Mouse (Mus musculus) neural tube, embryonic 13.5 days (tissue): ENCODE results near the gene Slc16a8. TPM values are rescaled to one million over a fixed set of nuclear protein-coding genes. Genes with fewer than 3 reads are reported as not detected.

Experiments
- ATAC-seq: fragments of 200-750 bp; cut with Nextera tagmentation; 2 replicates; pipeline ENCODE4 v1.8.0; 2017; ENCODE audit warnings: low read depth, mild to moderate bottlenecking, moderate TSS enrichment, moderate library complexity
- H3K27ac ChIP-seq: fragments of 300-500 bp; sonication (generic); replicated peaks from 2 replicates; pipeline ENCODE4 v1.5.1; 2015; ENCODE audit warnings: moderate library complexity, mild to moderate bottlenecking, inconsistent platforms
- H3K27me3 ChIP-seq: fragments of 300-500 bp; sonication (generic); 2 replicates; pipeline ENCODE4 v1.6.1; 2015; ENCODE audit warnings: mild to moderate bottlenecking, inconsistent platforms
- H3K36me3 ChIP-seq: fragments of 300-500 bp; sonication (generic); 2 replicates; pipeline ENCODE4 v1.6.1; 2015; ENCODE audit warnings: mild to moderate bottlenecking, inconsistent platforms
- H3K4me1 ChIP-seq: fragments of 300-500 bp; sonication (generic); replicated peaks from 2 replicates; pipeline ENCODE4 v1.6.1; 2015; ENCODE audit warnings: inconsistent platforms
- H3K4me2 ChIP-seq: fragments of 300-500 bp; sonication (generic); 2 replicates; pipeline ENCODE4 v1.6.1; 2015; ENCODE audit warnings: inconsistent platforms, mild to moderate bottlenecking, moderate library complexity
- H3K4me3 ChIP-seq: fragments of 300-500 bp; sonication (generic); 2 replicates; pipeline ENCODE4 v1.5.1; 2015; ENCODE audit warnings: mild to moderate bottlenecking, inconsistent platforms
- H3K9ac ChIP-seq: fragments of 300-500 bp; sonication (generic); 2 replicates; pipeline ENCODE4 v1.6.1; 2015; ENCODE audit warnings: moderate library complexity, mild to moderate bottlenecking, inconsistent platforms
- H3K9me3 ChIP-seq: fragments of 300-500 bp; sonication (generic); 2 replicates; pipeline ENCODE4 v1.6.1; 2016; ENCODE audit warnings: inconsistent platforms
- WGBS: fragments of 180-500 bp; shearing (Covaris S2); methylation state at CpG from one replicate; pipeline ENCODE4 v1.1.7; 2015; 5-methylcytosine and 5-hydroxymethylcytosine counted together
- polyA plus RNA-seq: library from polyadenylated mRNA; unstranded; fragments of >200 nt; fragmentation: Nextera tagmentation; extraction: Ambion mirVana; gene quantifications from 2 replicates; pipeline ENCODE4 v1.2.1, GENCODE M21; 2015

Gene Slc16a8
- polyA plus RNA-seq, 1 experiment from 2014 or later = 0.43 TPM

- 76% methylated on average over 6 of the region's 6 CpGs for WGBS
- Histone ChIP-seq H3K27ac (no peak overlapping the region), H3K4me2 (no peak overlapping the region), H3K4me3 (no peak overlapping the region), H3K36me3 (no peaks in the 10 kb centered on the region), H3K4me1 (no peaks in the 10 kb centered on the region), H3K9me3 (no peaks in the 10 kb centered on the region), H3K27me3 (no peaks in the 10 kb centered on the region), H3K9ac (no peak overlapping the region)
- ATAC-seq = no peak
Observed at GRCm38 (mm10) chr15:79208211-79208610, 46.4 kb downstream of the Slc16a8 start.

- H3K27me3 ChIP-seq = no peaks in the 10 kb centered on the region
- peak overlapping the region; percentile 59 for H3K27ac ChIP-seq
- peak; percentile 45 for ATAC-seq
- H3K4me2 ChIP-seq = 0 out of 2 replicates have a peak overlapping the region, but pooled peaks have one; percentile 9
- H3K9me3 ChIP-seq = no peaks in the 10 kb centered on the region
- H3K36me3 ChIP-seq = no peaks in the 10 kb centered on the region
- 21% methylated on average over 10 of the region's 10 CpGs for WGBS
- H3K4me1 ChIP-seq = peaks cover 27% of the 10 kb centered on the region
- peak overlapping the region; percentile 43; the same call in 1 of the 2 replicates for H3K9ac ChIP-seq
- no peak overlapping the region for H3K4me3 ChIP-seq
Observed at GRCm38 (mm10) chr15:79202575-79202974, 52.0 kb downstream of the Slc16a8 start.

GRCm38 (mm10) chr15:79201491-79202150, 52.9 kb downstream of the Slc16a8 start:
- ATAC-seq = peak; percentile 88
- WGBS = 6% methylated on average over 13 of the region's 13 CpGs
- Histone ChIP-seq H3K9me3 (no peaks in the 10 kb centered on the region), H3K4me2 (peak overlapping the region; percentile 34), H3K4me3 (no peak overlapping the region), H3K9ac (peak overlapping the region; percentile 60), H3K27ac (peak overlapping the region; percentile 59), H3K36me3 (no peaks in the 10 kb centered on the region), H3K27me3 (no peaks in the 10 kb centered on the region), H3K4me1 (peaks cover 27% of the 10 kb centered on the region)

Other genes starting within 250 kb of the Slc16a8 start
- gene H1f0, start 226.3 kb downstream of the Slc16a8 start, polyA plus RNA-seq = 275 and 287 TPM in 2 replicates
- gene Galr3, start 212.9 kb downstream of the Slc16a8 start, polyA plus RNA-seq = not detected in 2 replicates
- gene Ankrd54, start 191.9 kb downstream of the Slc16a8 start, polyA plus RNA-seq = 46.5 and 52.9 TPM in 2 replicates
- 185 and 196 TPM in 2 replicates for gene Eif3l, start 179.6 kb downstream of the Slc16a8 start, polyA plus RNA-seq
- gene Micall1, start 145.9 kb downstream of the Slc16a8 start, polyA plus RNA-seq = 10.4 and 11.2 TPM in 2 replicates
- 259 and 278 TPM in 2 replicates for gene Polr2f, start 113.8 kb downstream of the Slc16a8 start, polyA plus RNA-seq
- gene 1700088E04Rik, start 113.5 kb downstream of the Slc16a8 start, polyA plus RNA-seq = 12.4 and 13.1 TPM in 2 replicates
- gene Sox10, start 89.5 kb downstream of the Slc16a8 start, polyA plus RNA-seq = 20.4 and 23.5 TPM in 2 replicates
- gene Pick1, start 25.6 kb downstream of the Slc16a8 start, polyA plus RNA-seq = 75.0 and 88.0 TPM in 2 replicates
- 1.7 and 2.0 TPM in 2 replicates for gene Gm49486, start 25.4 kb downstream of the Slc16a8 start, polyA plus RNA-seq
- gene Baiap2l2, start 30.8 kb upstream of the Slc16a8 start, polyA plus RNA-seq = 2.7 TPM in 2 replicates
- gene Pla2g6, start 73.6 kb upstream of the Slc16a8 start, polyA plus RNA-seq = 33.3 and 34.1 TPM in 2 replicates
- gene Maff, start 91.9 kb upstream of the Slc16a8 start, polyA plus RNA-seq = 0.77 and 1.2 TPM in 2 replicates
- gene Tmem184b, start 148.8 kb upstream of the Slc16a8 start, polyA plus RNA-seq = 42.0 and 45.8 TPM in 2 replicates
- 275 and 281 TPM in 2 replicates for gene Csnk1e, start 200.8 kb upstream of the Slc16a8 start, polyA plus RNA-seq